Mouse (Mus musculus): ENCODE data around the gene 1190005I06Rik.

The 1190005I06Rik gene

GRCm38 (mm10) chr8:120618110-120618509 lies 29.3 kb downstream of the 1190005I06Rik start:
- peak; percentile 87 for DNase-seq

- DNase-seq = peak; percentile 62
Observed at GRCm38 (mm10) chr8:120616663-120617626, 30.5 kb downstream of the 1190005I06Rik start.

GRCm38 (mm10) chr8:120614491-120614890 lies 32.9 kb downstream of the 1190005I06Rik start:
- no peak for DNase-seq

GRCm38 (mm10) chr8:120610824-120611223 lies 36.6 kb downstream of the 1190005I06Rik start:
- DNase-seq = no peak

- DNase-seq = peak; percentile 79
Observed at GRCm38 (mm10) chr8:120607885-120608284, 39.5 kb downstream of the 1190005I06Rik start.

GRCm38 (mm10) chr8:120607460-120607859 lies 40.0 kb downstream of the 1190005I06Rik start:
- DNase-seq = no peak

- peak; percentile 59 for DNase-seq
Observed at GRCm38 (mm10) chr8:120602672-120603071, 44.8 kb downstream of the 1190005I06Rik start.

GRCm38 (mm10) chr8:120599504-120599903 lies 47.9 kb downstream of the 1190005I06Rik start:
- peak; percentile 61 for DNase-seq

GRCm38 (mm10) chr8:120598579-120598978 lies 48.9 kb downstream of the 1190005I06Rik start:
- peak; percentile 64 for DNase-seq

GRCm38 (mm10) chr8:120595963-120596362 lies 51.5 kb downstream of the 1190005I06Rik start:
- peak; percentile 74 for DNase-seq

GRCm38 (mm10) chr8:120594571-120594970 lies 52.9 kb downstream of the 1190005I06Rik start:
- DNase-seq = no peak

GRCm38 (mm10) chr8:120591587-120592292 lies 55.7 kb downstream of the 1190005I06Rik start:
- no peak for DNase-seq

- no peak for DNase-seq
Observed at GRCm38 (mm10) chr8:120589921-120590320, 57.5 kb downstream of the 1190005I06Rik start.

- DNase-seq = peak; percentile 99
Observed at GRCm38 (mm10) chr8:120588908-120589771, 58.3 kb downstream of the 1190005I06Rik start, which contains the start of gene Gins2. TSS of gene Gins2 (minus strand) at chr8:120589304.

- no peak for DNase-seq
Observed at GRCm38 (mm10) chr8:120585521-120585920, 61.9 kb downstream of the 1190005I06Rik start.

- no peak for DNase-seq
Observed at GRCm38 (mm10) chr8:120581811-120582210, 65.6 kb downstream of the 1190005I06Rik start.

GRCm38 (mm10) chr8:120581329-120581728 lies 66.1 kb downstream of the 1190005I06Rik start:
- no peak for DNase-seq

- DNase-seq = no peak
Observed at GRCm38 (mm10) chr8:120580336-120581000, 67.0 kb downstream of the 1190005I06Rik start.

GRCm38 (mm10) chr8:120577821-120578220 lies 69.6 kb downstream of the 1190005I06Rik start:
- DNase-seq = no peak

- peak; percentile 59 for DNase-seq
Observed at GRCm38 (mm10) chr8:120575801-120576200, 71.6 kb downstream of the 1190005I06Rik start.

GRCm38 (mm10) chr8:120574941-120575340 lies 72.5 kb downstream of the 1190005I06Rik start:
- no peak for DNase-seq

- no peak for DNase-seq
Observed at GRCm38 (mm10) chr8:120573866-120574265, 73.6 kb downstream of the 1190005I06Rik start.
